Mouse (Mus musculus): ENCODE results near the gene Pla1a. TPM values are rescaled to one million over a fixed set of nuclear protein-coding genes. Genes with fewer than 3 reads are reported as not detected.

Gene Pla1a
- polyA plus RNA-seq, 1 experiment, result 1.5 TPM

GRCm38 (mm10) chr16:38346529-38347325 lies 86.2 kb downstream of the Pla1a start, which contains the start of the genes Cox17 and Gm21987:
TSS of gene Cox17 (plus strand) at chr16:38346991.
TSS of gene Gm21987 (plus strand) at chr16:38347040.
- H3K4me3 ChIP-seq (replicated peaks; ENCODE audit: control insufficient read depth, low read depth, low read length), result peak within 1 kb of the TSS; percentile 99
- peak within 1 kb of the TSS; percentile 89 for H3K27ac ChIP-seq (ENCODE audit: control insufficient read depth, insufficient read depth, low read depth, low read length, poor library complexity)
- no peaks in the 10 kb centered on the region; the same call in 1 of the 2 replicates for H3K4me1 ChIP-seq (ENCODE audit: control insufficient read depth, insufficient read depth, low read length)
- 2% methylated on average over 35 of the region's 35 CpGs for WGBS
- peak; percentile 83 for TF ChIP-seq POLR2A (IDR thresholded peaks at IDR 0.05; ENCODE audit: borderline replicate concordance, control insufficient read depth, low read depth, low read length)
- TF ChIP-seq CTCF (IDR thresholded peaks at IDR 0.05; ENCODE audit: control insufficient read depth, insufficient read depth, low read length), result no peak

Other genes with a start within 250 kb of the Pla1a start
- gene Nr1i2, start 138.3 kb downstream of the Pla1a start, polyA plus RNA-seq (2011; ENCODE audit: insufficient read depth, insufficient read length, low replicate concordance, missing spikeins), result 0.63 TPM in 1 of 2 replicates, not detected in the other
- gene Maats1, start 91.0 kb downstream of the Pla1a start, polyA plus RNA-seq (2011; ENCODE audit: insufficient read depth, insufficient read length, low replicate concordance, missing spikeins), result not detected in 2 replicates
- 219 and 283 TPM in 2 replicates for gene Cox17, start 86.2 kb downstream of the Pla1a start, polyA plus RNA-seq (2011; ENCODE audit: insufficient read depth, insufficient read length, low replicate concordance, missing spikeins)
- gene Gm21987, start 86.1 kb downstream of the Pla1a start, polyA plus RNA-seq (2011; ENCODE audit: insufficient read depth, insufficient read length, low replicate concordance, missing spikeins), result not detected in 2 replicates
- 12.5 and 20.9 TPM in 2 replicates for gene Popdc2, start 70.9 kb downstream of the Pla1a start, polyA plus RNA-seq (2011; ENCODE audit: insufficient read depth, insufficient read length, low replicate concordance, missing spikeins)
- gene Adprh, start 19.6 kb upstream of the Pla1a start, polyA plus RNA-seq (2011; ENCODE audit: insufficient read depth, insufficient read length, low replicate concordance, missing spikeins), result 5.1 and 19.3 TPM in 2 replicates
- 1.6 and 2.0 TPM in 2 replicates for gene Cd80, start 22.4 kb upstream of the Pla1a start, polyA plus RNA-seq (2011; ENCODE audit: insufficient read depth, insufficient read length, low replicate concordance, missing spikeins)
- 9.8 and 13.9 TPM in 2 replicates for gene Timmdc1, start 89.5 kb upstream of the Pla1a start, polyA plus RNA-seq (2011; ENCODE audit: insufficient read depth, insufficient read length, low replicate concordance, missing spikeins)
- 6.1 and 12.0 TPM in 2 replicates for gene Poglut1, start 117.1 kb upstream of the Pla1a start, polyA plus RNA-seq (2011; ENCODE audit: insufficient read depth, insufficient read length, low replicate concordance, missing spikeins)
- 26.1 and 35.7 TPM in 2 replicates for gene Tmem39a, start 125.6 kb upstream of the Pla1a start, polyA plus RNA-seq (2011; ENCODE audit: insufficient read depth, insufficient read length, low replicate concordance, missing spikeins)